Mouse (Mus musculus): ENCODE measurements at regions not wholly inside any gene's neighbourhood (a gene's known extent, or its start where the extent isn't known, plus 50 kb on each side); places are given as distances from the start of the nearest gene placed in this dataset.
A peak's percentile ranks its signal among the peaks of the same experiment; 100 is the strongest.

GRCm38 (mm10) chr4:31831469-31831868 is 132.4 kb upstream of the Map3k7 start:
- no peak for DNase-seq

- DNase-seq, result no peak
Observed at GRCm38 (mm10) chr4:31833828-31834227, 130.1 kb upstream of the Map3k7 start.

- DNase-seq, result no peak
Observed at GRCm38 (mm10) chr4:31835051-31835450, 128.8 kb upstream of the Map3k7 start.

GRCm38 (mm10) chr4:31838592-31838991 is 125.3 kb upstream of the Map3k7 start:
- DNase-seq, result no peak

- no peak for DNase-seq
Observed at GRCm38 (mm10) chr4:31849763-31850162, 114.1 kb upstream of the Map3k7 start.

GRCm38 (mm10) chr4:31851006-31851405 is 112.9 kb upstream of the Map3k7 start:
- DNase-seq, result peak; percentile 42

- DNase-seq, result no peak
Observed at GRCm38 (mm10) chr4:31853851-31854250, 110.0 kb upstream of the Map3k7 start.

GRCm38 (mm10) chr4:31860389-31860788 is 103.5 kb upstream of the Map3k7 start:
- no peak for DNase-seq

- no peak for DNase-seq
Observed at GRCm38 (mm10) chr4:31861172-31861571, 102.7 kb upstream of the Map3k7 start.

GRCm38 (mm10) chr4:31872985-31873983 is 90.6 kb upstream of the Map3k7 start:
- peak; percentile 16 for DNase-seq

GRCm38 (mm10) chr4:31877389-31877788 is 86.5 kb upstream of the Map3k7 start:
- DNase-seq, result peak; percentile 9

GRCm38 (mm10) chr4:31878493-31879191 is 85.3 kb upstream of the Map3k7 start:
- DNase-seq, result no peak

- no peak for DNase-seq
Observed at GRCm38 (mm10) chr4:31879192-31879585, 84.7 kb upstream of the Map3k7 start.

- DNase-seq, result no peak
Observed at GRCm38 (mm10) chr4:31880213-31880612, 83.7 kb upstream of the Map3k7 start.

- DNase-seq, result peak; percentile 33
Observed at GRCm38 (mm10) chr4:31889673-31890072, 74.2 kb upstream of the Map3k7 start.

GRCm38 (mm10) chr4:31909086-31909673 is 54.7 kb upstream of the Map3k7 start:
- no peak for DNase-seq
